Mouse (Mus musculus): ENCODE measurements at regions not wholly inside any gene's neighbourhood (a gene's known extent, or its start where the extent isn't known, plus 50 kb on each side); places are given as distances from the start of the nearest gene placed in this dataset.

DNA sequence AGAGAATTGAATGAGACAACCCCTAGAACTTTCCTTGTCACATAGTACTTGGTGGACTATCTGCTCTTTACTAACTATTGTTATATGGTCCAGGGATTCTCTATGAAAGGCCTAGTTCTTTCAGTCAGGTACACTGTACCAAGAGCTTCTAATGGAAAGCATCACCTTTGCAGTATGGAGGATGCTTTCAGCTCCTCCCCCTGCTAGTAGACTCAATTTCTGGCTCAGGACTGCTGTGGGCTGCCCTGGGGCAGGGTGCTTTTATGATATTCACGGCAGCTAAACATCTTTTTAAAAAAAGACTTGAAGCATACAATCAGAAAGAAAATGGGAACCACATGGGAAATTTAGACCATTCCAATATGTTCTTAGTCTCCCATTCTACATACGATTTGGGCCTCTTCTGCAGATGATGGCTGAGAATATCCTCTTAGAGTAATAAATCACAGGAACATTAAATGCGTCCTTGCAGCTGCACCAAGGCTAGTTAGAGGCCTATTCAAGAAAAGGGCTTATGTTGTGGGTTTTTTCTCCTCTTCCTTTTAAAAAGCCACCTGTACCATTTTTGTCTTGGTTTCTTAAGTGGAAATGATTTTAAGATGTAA lies 61.7 kb upstream of the 6030498E09Rik start:
- no peak for DNase-seq

DNA sequence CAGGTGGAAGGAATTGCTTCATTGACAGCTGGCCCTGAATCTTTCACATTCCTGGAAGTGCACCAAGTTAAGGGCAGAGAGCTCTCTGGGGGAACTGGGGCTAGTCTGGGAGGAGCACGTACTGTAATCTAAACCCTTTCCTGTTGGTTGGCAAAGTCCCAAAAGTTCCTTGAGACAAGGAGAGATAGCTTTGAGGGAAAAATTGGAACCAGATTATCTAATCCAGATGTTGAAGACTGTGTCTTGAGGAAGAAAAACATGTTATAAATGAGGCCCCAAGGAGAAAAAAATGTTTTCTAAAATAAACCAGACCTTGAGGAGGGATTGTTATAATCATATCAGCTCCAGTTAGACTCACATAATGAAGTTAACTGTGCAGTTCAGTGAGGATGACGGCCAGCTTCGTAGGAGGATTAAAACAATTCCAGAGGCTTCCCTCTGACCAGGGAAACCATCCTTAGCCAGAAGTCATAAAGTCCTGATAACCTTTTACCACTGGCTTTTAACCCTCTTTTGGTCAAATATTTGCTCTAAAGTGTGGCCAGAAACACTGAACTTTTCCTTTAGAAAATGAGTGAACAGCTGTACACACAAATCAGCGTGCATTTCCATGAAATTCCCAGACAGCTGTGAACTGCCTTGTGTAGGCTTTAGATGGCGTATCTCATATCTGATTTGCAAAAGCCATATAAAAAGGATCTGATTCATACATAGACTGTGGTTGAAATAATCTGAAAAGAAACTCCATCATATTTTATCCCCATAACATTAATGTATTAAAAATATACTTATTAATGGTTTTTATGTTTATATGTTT lies 60.8 kb upstream of the 6030498E09Rik start:
- peak; percentile 32 for DNase-seq

All from adrenal gland, adult 2 months (tissue).